Comparison of ENCODE assay signal across 21 mouse cellular contexts in the genomic region with DNA sequence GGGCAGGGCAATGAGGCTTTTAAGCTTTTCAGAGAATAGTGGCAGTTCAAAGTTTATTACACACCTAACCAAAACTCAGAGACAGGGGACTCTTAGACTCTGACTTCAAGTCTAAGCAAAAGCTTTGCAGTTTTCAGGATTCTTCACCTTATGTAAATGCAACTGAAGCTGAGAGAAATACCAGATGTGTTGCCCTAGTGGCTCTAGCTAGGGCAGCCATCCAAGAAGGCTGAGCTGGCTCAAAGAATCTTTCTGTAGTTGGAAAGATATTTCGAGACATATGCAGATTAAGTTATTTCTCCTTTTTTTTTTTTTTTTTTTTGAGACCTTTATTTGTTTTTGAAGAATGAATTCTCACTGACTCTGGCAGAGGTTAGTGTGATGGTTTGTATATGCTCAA.
DNase-seq lines count a peak whose midpoint lies in the region; ATAC-seq and TF ChIP-seq lines count a peak whose summit lies in the region.
"Had no signal": no experiment of that assay in that cellular context is flagged by ENCODE, and none has a peak within 500 bp of the region (broad histone marks: within the 10 kb centered on the region; RNA-seq: fewer than 3 reads in every experiment).

No protein-coding gene starts in this region.

- no peak overlapping the region for H3K4me2 ChIP-seq in limb, embryonic 14.5 days (replicated peaks; ENCODE audit: low read depth, low read length, severe bottlenecking)
- no peak overlapping the region for H3K4me2 ChIP-seq in intestine, postnatal 0 days (replicated peaks; ENCODE audit: low read depth)
- H3K4me2 ChIP-seq: heart, embryonic 11.5 days; hindbrain, embryonic 15.5 days; liver, embryonic 11.5 days; midbrain, embryonic 12.5 days; neural tube, embryonic 15.5 days had no signal

- H3K9me3 ChIP-seq in limb, embryonic 14.5 days (ENCODE audit: control insufficient read depth, low read length), result no peaks in the 10 kb centered on the region
- no peaks in the 10 kb centered on the region for H3K9me3 ChIP-seq in limb, embryonic 10.5 days (replicated peaks)
- no peaks in the 10 kb centered on the region for H3K9me3 ChIP-seq in intestine, postnatal 0 days (ENCODE audit: control insufficient read depth)
- H3K9me3 ChIP-seq: hindbrain, embryonic 15.5 days; midbrain, embryonic 12.5 days; neural tube, embryonic 15.5 days had no signal

- 50% methylated on average over 1 of the region's 1 CpGs for WGBS in limb, embryonic 14.5 days
- 82% methylated on average over 1 of the region's 1 CpGs for WGBS in limb, embryonic 10.5 days
- WGBS in intestine, postnatal 0 days, result 61% methylated on average over 1 of the region's 1 CpGs

- H3K4me1 ChIP-seq in limb, embryonic 14.5 days (ENCODE audit: control insufficient read depth, insufficient read depth, low read length), result no peaks in the 10 kb centered on the region
- H3K4me1 ChIP-seq in limb, embryonic 10.5 days, result no peaks in the 10 kb centered on the region
- no peaks in the 10 kb centered on the region for H3K4me1 ChIP-seq in intestine, postnatal 0 days (replicated peaks; ENCODE audit: control insufficient read depth, insufficient read depth, low read length)
- H3K4me1 ChIP-seq: hindbrain, embryonic 15.5 days; midbrain, embryonic 12.5 days; neural tube, embryonic 15.5 days had no signal

- intact Hi-C loops in left cerebral cortex, postnatal 36 days (cut with DNase I), result no loop called here

- no peak overlapping the region for H3K9ac ChIP-seq in limb, embryonic 14.5 days (ENCODE audit: low read depth, low read length, severe bottlenecking)
- H3K9ac ChIP-seq in intestine, postnatal 0 days (ENCODE audit: low read depth, low read length), result no peak overlapping the region
- H3K9ac ChIP-seq: forebrain, postnatal 0 days; hindbrain, embryonic 15.5 days; midbrain, embryonic 12.5 days; neural tube, embryonic 15.5 days had no signal

- H3K27ac ChIP-seq in limb, embryonic 14.5 days (replicated peaks; ENCODE audit: low read depth, low read length), result no peak overlapping the region
- no peak overlapping the region for H3K27ac ChIP-seq in limb, embryonic 10.5 days
- no peak overlapping the region for H3K27ac ChIP-seq in intestine, postnatal 0 days (ENCODE audit: low read depth, low read length)
- H3K27ac ChIP-seq: hindbrain, embryonic 15.5 days; midbrain, embryonic 12.5 days; neural tube, embryonic 15.5 days had no signal

- no peak for DNase-seq in frontal cortex, postnatal 25 days (ENCODE audit: low spot score in 2 of 2)
- peak; percentile 58 for DNase-seq in limb, embryonic 14.5 days (ENCODE audit: low spot score)
- DNase-seq in limb, embryonic 10.5 days (ENCODE audit: low spot score), result no peak
- DNase-seq in left cerebral cortex, postnatal 36 days (ENCODE audit: low spot score in 2 of 2), result peak; percentile 5
- DNase-seq in telencephalon, adult 2 months (ENCODE audit: low read depth, low spot score), result peak; percentile 31
- DNase-seq in ovary, postnatal 14 days (ENCODE audit: low spot score), result no peak
- DNase-seq: adrenal gland, postnatal 25 days; cerebellum, adult 9-10 months; forebrain, postnatal 0 days; kidney, adult 8-10 months; kidney, postnatal 10 days; lung, adult 18-20 months; thymus, adult 2 months had no signal

- TF ChIP-seq POLR2A in limb, embryonic 14.5 days (IDR thresholded peaks at IDR 0.05; ENCODE audit: borderline replicate concordance, extremely low read depth, insufficient read depth, insufficient read length), result no peak

- TF ChIP-seq CTCF in intestine, postnatal 0 days (IDR thresholded peaks at IDR 0.05; ENCODE audit: low read depth), result no peak

- no peaks in the 10 kb centered on the region for H3K27me3 ChIP-seq in limb, embryonic 14.5 days (ENCODE audit: control insufficient read depth, insufficient read depth, low read length)
- H3K27me3 ChIP-seq in limb, embryonic 10.5 days (ENCODE audit: low read depth, poor library complexity, severe bottlenecking), result no peaks in the 10 kb centered on the region
- H3K27me3 ChIP-seq in intestine, postnatal 0 days (replicated peaks; ENCODE audit: control insufficient read depth, insufficient read depth, low read length), result no peaks in the 10 kb centered on the region
- H3K27me3 ChIP-seq: hindbrain, embryonic 15.5 days; midbrain, embryonic 12.5 days; neural tube, embryonic 15.5 days had no signal

- H3K36me3 ChIP-seq in limb, embryonic 14.5 days (ENCODE audit: control insufficient read depth, insufficient read depth, low read length), result no peaks in the 10 kb centered on the region
- H3K36me3 ChIP-seq in limb, embryonic 10.5 days, result no peaks in the 10 kb centered on the region
- no peaks in the 10 kb centered on the region for H3K36me3 ChIP-seq in intestine, postnatal 0 days (ENCODE audit: control insufficient read depth, insufficient read depth)
- H3K36me3 ChIP-seq: hindbrain, embryonic 15.5 days; midbrain, embryonic 12.5 days; neural tube, embryonic 15.5 days had no signal

- peak; percentile 91 for ATAC-seq in frontal cortex, adult (ENCODE audit: low TSS enrichment)
- ATAC-seq in limb, embryonic 14.5 days (ENCODE audit: low FRiP score, low read depth), result no peak
- ATAC-seq in intestine, postnatal 0 days, result no peak
- ATAC-seq: CD4-positive, CD25-positive, alpha-beta regulatory T cell, adult 4 months; forebrain, postnatal 0 days had no signal

- H3K4me3 ChIP-seq in limb, embryonic 14.5 days (replicated peaks; ENCODE audit: low read length), result no peak overlapping the region
- no peak overlapping the region for H3K4me3 ChIP-seq in limb, embryonic 10.5 days
- H3K4me3 ChIP-seq in intestine, postnatal 0 days (ENCODE audit: low read depth, low read length), result no peak overlapping the region
- H3K4me3 ChIP-seq: hindbrain, embryonic 15.5 days; midbrain, embryonic 12.5 days; neural tube, embryonic 15.5 days had no signal

Comparison
In these comparisons a context has a peak if more than half of its experiments do, and no peak if none do; other contexts are left out.
1. DNase-seq: peak in limb, embryonic 14.5 days (single experiment), left cerebral cortex, postnatal 36 days (2 of 2) and telencephalon, adult 2 months (single experiment); none in frontal cortex, postnatal 25 days (0 of 2), limb, embryonic 10.5 days (single experiment) and ovary, postnatal 14 days (single experiment).